Mouse (Mus musculus): ENCODE measurements around the gene Vmn1r142.
"Not testable (repeated sequence)": the region's sequence is repeated elsewhere in the genome, so short reads cannot be mapped to it uniquely, and the experiment has no call there.

- TF ChIP-seq CHD2 (IDR thresholded peaks at IDR 0.05; ENCODE audit: low read length); MYC (IDR thresholded peaks at IDR 0.05; ENCODE audit: low read depth, low read length); CTCF (conservative IDR thresholded peaks at IDR 0.05 in 1 of 2, IDR thresholded peaks at IDR 0.05 in 1 of 2; ENCODE audit: low read depth in 2 of 2, low read length in 2 of 2): not testable (repeated sequence)
Observed at GRCm38 (mm10) chr7:22201164-22201563, 37.3 kb upstream of the Vmn1r142 start, which contains the start of gene Gm8653.
